Mouse (Mus musculus) testis, postnatal 10 days (tissue): ENCODE data around the gene Erc2.

Experiments
- DNase-seq: peaks from one replicate; pipeline ENCODE4 v3.0.0; 2021; ENCODE audit warnings: low spot score

Gene Erc2

DNA sequence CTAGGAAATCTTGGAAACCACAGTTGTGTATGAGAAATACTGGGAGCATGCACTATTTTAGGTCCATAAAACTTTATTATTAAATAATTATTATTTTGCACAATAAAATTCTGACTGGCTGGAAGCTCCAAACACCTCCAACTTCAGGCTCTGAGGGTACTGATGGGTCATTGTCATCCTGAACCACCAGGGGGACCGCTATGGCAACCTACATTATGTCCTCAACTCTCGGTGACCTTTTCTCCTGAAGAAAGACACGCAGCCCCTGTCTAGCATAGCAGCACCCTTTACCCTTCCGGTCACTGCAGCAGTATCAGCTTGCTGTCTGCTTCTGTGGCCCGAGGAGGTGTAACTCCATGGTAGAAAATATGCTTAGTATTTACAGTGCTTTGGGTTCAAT lies 679.0 kb downstream of the Erc2 start:
- DNase-seq = no peak

DNA sequence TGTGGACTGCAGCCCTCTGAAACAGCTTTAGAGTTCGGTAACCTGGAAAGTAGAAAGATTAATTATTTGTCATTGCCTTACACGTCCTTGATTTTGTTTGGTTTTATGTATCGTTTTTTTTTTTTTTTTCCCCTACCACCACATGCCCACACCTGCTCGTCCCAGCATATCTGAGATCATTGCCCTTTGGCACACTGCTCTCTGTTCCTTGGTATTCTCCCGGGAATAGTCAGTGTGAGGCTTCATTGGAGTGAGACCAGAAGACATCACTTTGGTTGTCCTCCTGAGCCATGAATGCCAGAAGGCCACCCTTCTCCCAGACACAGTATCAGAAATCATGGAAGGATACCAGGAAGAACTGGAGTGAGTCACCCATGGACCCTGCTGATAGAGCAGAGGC lies 681.9 kb downstream of the Erc2 start:
- no peak for DNase-seq

DNA sequence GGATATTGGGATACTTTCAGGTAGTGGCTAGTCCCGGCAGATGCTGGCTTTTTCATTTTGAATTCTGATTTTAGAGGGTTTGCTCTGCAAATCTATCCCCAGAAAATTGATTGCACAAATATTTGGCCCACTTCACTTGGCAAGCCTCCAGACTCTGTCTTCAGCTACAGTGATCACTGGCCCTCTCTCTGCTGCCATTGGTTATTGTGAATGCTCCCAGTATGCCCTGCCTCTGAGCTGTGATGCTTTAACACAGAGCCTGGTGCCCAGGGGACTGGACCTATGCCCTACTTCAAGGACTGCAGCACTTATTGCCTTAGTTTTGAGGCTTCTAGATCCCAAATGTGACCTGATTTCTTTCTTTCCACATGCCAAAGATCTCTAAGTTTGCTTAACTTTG lies 686.4 kb downstream of the Erc2 start:
- DNase-seq = no peak

DNA sequence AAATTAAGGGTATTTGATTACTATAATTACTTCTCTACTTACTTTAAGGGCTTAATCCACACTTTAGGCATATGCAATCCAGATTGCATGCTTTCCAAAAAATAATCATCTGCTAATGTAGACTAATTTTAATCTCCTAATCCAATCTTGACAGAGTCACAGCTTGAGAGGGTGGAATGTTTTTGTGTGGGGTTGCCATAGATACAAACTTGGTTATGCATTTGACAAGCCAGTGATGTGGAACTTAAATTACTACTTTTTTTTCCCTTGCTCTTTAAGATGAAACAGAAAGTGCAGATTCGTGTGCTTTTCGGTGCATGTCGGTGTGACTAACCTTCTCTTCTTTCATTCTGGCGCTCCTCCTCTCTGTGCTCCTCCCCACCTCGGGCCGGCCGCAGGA lies 694.6 kb downstream of the Erc2 start:
- DNase-seq = no peak

DNA sequence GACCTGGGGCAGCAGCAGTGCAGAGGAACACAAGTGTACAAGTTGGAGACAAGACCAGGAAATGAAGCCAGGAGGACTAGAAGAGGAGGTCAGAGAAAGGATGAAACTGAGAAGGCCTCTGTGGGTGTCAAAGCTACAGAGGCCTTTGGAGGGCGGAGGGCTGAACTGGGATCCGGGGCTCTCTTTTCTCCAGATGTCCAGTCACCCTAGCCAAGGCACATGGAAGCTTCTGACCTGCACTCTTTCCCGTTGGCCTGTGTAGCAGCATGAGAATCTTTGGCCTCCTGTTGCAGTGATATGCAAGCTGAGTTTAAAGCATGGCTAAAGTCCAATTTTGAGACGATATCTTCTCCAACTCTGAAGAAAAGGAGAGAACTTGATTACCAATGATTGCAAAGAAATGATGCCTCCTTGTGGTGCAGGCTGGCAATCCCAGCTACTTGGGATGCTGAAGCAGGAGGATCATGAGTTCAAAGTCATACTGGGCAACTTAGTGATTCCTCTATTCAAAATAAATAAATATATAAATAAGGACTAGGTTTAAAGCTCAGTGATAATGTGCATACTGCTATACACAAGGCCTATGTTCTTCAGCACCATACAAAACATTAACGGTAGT lies 699.8 kb downstream of the Erc2 start:
- DNase-seq = no peak

DNA sequence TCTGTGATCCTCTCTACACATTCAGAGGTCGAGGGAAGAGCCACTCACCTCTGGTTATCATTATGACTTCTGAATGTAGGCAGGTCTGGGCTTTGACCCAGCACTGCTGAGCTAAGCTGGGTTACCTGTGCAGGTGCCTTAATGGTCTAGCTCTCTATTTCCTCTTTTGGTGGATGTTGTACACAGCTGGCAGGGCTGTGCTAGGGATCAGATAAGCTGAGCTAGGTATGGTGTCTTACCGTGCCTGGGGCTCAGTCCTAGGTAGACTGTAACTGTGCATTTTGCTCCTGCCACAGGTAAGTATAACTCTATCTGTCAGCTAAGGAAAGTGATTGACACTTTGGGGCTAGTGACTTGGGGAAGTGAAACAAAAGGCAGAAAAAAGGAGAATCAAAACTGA lies 701.0 kb downstream of the Erc2 start:
- DNase-seq = no peak

DNA sequence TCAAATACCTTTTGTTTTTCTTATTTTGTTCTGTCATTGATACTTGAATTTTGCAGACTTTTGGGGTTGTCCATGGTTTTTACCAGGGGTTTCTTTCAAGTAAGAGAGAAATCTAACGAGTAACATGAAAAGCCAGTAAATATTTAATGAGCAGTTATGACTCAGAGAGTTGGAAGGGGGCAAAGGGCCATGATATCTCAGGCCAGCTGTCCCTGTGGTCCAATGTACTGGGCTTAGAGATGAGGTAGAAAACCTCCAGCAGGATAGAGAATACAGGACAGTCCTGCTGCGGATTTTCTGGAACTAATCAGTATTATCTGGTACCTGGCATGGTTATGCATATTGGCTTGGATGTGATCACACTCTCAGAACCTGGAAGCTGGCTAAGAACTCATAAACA lies 701.5 kb downstream of the Erc2 start:
- DNase-seq = no peak

DNA sequence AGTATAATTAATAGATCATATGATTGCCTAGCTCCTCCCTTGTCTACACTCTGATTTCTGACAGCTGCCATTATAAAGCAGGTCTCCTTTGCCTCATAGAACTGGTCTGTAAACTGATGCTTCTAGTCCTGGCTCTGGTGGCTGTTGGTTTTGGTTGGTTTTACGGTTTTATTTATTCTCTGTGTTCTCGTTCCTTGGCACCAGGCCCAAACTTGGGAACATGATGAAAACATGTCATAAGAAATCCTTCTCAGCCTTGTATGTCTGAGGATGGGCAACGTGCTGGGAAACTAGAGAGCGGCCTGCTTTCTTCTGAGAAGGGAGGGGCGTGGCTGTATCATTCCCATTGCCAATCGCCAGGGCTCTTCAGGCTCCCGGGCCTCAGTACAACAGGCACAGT lies 704.2 kb downstream of the Erc2 start:
- DNase-seq = peak; percentile 55

DNA sequence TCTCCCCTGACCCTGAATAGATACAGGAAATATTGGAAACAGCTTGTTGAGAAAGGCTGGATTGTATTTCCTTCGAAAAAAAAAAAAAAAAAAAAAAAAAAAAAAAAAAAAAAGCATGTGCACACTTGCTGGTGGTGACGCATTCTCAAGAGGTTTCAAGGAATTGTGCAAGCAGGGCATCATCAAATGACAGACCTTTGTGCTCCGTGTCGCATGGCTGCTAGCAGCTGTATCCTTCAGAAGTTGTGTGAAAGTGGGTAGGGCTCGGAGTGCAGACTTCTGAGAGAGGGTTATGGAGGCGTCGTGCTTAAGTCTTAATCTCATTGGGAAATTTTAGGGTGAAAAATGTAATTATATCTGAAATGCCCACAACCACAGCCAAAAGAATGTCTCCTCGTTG lies 706.3 kb downstream of the Erc2 start:
- DNase-seq = no peak

DNA sequence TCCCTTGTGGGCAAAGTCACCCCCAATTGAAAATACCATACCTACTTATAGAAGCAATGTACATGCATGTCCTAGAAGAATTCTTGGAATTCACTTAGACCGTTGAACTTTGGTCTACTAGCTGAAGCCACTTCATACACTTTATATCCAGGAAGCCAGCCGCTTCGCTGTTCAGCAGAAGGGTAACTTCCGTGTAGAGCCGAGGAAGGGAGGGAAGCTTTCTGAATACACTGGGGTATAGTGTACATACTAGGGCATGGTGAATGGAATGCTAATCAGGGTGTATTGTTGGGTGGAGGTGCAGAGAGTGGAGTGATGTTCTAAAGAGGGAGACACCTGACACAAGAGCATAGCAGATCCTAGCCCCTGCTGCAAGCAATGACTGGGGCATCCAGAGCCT lies 708.9 kb downstream of the Erc2 start:
- DNase-seq = no peak

DNA sequence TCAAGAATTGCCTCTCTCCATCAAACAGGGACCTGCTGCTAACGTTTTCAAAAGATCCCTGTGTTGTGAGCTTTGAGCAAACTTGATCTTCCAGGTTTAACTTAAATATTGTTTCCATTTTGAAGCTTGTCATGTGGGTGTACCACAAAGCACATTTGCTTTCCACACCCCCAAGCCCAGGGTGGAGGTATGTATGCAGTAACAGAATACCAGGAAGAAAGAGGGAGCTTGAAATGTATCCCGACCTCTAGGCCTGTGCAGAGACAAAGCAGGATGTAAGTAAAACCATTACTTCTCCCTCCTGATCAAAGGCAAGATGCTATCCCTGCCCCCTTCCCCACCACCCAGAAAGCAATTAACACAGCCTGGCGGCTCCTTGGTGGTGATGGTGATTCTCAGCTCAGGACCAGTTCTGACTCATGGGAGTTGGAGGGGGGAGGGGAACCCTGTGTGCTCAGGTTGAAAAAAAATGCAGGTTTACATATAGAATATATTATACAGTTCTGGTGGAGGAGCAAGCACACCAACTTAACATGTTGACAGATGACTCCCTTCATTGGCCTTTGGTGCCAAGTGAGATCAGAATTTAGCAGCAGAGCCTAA lies 710.2 kb downstream of the Erc2 start:
- no peak for DNase-seq

DNA sequence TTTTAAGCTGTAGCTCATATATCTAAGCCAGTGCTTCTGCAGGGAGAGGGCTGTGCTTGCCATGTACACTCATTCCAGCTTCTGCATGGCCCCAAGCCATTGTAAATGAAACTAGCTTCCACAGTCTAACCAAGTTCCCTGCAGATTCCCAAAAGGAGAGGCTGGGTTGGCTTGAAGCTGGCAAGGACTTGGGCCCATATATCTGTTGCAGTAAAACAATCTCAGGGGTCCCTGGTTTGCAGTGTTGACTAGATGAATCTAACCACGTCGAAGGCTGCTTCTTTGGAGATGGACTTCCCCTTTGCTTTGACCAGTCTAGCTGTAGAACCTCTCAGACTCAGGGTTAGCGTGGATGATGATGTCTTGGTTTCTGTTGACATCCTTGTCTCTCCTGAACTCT lies 716.9 kb downstream of the Erc2 start:
- DNase-seq = no peak

DNA sequence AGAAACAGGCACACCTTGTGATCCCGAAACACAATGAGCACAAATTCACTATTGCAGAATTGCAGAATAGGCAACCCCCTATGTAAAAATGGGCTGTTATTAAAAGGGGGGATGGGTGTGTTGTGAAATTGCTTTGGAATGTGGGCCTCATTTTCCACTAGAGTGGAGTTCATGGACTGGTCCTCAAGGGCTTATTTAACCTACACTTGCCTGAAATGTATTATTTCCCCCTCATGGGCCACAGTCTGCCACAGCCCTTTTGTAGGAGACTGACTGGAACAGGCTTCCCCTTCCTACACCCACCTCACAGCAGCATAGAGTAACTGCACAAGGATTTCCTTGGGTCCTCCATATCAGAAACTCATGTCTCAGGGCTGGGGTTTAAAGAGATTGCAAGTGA lies 726.9 kb downstream of the Erc2 start:
- no peak for DNase-seq

DNA sequence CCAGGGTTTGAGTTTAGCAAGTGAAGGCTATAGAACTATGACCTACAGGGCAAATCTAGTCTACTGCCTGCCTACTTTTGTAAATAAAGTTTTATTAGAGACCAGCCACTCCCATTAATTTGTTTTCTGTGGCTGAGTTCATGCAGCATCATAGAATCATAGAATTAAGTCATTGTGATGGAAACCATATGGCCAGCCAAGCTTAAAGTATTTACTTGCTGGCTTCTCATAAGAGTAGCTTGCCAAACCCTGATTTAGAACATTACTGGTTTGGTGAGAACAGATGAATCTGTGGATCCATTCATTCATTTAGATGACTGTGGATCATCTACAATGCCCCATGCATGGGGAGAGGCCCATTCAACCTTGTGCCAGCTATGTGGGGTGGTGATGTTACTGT lies 733.8 kb downstream of the Erc2 start:
- DNase-seq = no peak

DNA sequence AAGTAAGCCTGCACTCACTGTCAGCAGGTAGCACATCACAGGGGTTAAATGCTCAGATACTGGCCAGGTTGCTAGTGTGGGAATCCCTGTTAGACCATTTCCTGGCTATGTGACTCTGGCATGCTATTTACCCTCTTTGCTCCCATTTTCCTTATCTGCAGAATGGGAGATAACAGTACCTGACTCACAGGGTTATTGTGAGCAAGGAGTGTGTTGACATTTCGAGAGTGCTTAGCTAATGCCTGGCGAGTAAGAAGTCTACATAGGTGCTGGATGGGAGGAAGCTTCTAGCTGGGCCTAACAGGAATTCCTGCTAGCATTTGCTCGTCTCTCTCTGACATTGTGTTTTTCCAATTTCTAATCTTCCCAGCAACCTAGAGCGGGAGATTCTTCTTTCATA lies 737.3 kb downstream of the Erc2 start:
- no peak for DNase-seq

DNA sequence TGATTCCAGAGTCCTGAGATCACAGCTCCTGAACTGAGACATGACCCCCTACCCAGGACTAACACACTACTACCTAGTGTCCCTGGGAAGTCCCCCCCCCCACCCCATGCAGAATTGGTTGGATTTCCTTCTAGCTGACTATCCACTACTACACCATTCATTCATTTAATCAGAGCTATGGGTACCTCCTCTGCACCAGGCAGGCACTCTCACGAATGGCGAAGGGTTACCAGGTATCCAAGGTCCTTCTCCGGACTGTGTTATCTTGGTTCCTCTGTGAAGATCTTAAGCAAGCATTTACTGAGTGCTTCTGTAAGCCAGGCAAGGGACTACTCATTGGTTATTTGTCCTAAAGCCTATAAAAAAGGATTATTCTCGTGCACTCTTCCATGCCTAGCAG lies 737.8 kb downstream of the Erc2 start:
- no peak for DNase-seq

DNA sequence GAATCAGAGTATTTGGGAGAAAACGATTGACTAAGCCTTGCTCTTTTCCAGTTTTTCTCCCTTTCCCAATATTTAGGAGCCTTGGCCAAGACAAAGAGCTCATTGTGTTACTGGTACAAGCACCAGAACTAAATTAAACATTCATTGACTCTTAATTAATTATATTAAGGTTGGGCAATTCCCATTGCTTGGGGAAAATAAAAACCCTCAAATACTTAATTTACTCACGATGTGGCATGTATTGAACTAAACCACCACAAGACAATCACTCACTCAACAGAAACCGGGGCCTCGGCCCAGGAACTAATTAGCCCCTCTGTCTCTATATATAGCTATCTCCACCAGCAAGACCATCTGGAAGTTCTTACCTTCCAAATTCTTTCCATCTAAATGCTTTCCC lies 740.1 kb downstream of the Erc2 start:
- no peak for DNase-seq

DNA sequence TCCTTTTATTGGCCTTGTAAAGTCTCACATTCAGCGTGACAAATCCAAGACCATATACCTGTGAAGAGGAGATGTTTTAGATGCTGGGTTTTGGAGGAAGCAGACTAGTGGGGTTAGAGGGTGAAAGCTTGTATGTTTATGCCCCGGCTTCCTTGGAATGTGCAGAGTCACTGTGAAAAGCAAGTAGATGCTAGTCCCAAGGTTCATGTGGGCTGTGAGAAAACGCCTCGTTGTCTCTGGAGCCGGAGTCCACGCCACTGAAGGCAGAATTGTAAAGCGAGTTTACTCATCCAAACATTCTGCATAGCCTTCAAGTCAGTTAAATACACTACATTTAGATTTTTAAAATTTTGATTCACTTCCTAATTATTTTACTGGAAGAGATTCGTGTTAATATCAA lies 748.5 kb downstream of the Erc2 start:
- DNase-seq = no peak

DNA sequence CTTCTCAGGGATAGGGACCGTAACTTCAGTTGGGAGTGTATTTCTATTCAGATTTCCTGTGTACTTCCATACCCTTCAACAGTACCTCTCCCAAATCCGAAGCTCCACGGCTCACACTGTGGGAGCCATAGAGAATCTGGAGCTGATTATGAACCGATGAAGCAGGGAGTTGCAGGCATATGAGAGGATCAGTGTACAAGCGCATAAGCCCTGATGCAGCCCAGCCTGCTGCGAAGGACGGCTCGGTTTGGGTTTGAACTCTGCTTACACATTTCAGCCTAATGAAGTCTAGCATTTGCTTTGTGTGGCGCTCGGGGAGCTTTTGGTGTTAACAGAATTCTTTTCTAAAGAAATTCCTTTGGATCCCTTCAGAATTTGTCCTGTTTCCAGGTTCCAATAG lies 749.4 kb downstream of the Erc2 start:
- DNase-seq = no peak

DNA sequence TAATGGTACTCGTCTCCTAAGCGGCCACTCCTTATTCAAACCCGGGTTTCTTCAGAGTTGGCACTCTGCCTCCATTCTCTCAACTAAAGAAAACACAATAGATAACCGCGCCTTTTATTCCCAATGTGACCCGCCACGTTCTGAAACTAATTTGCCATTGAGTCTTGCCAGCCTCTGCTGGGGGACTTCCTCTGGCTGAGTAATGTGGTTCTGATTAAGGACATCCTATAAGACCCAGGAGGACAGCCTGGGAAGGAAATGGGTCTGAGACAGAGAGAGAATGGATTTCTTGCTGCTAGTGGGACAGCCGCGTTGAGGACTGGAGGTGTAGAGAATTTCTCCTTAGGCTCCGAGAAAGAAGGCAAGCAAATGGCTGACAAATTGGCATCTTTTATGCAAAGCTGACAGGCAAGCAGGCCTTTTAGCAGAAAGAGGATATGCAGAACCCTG lies 753.4 kb downstream of the Erc2 start:
- DNase-seq = no peak

DNA sequence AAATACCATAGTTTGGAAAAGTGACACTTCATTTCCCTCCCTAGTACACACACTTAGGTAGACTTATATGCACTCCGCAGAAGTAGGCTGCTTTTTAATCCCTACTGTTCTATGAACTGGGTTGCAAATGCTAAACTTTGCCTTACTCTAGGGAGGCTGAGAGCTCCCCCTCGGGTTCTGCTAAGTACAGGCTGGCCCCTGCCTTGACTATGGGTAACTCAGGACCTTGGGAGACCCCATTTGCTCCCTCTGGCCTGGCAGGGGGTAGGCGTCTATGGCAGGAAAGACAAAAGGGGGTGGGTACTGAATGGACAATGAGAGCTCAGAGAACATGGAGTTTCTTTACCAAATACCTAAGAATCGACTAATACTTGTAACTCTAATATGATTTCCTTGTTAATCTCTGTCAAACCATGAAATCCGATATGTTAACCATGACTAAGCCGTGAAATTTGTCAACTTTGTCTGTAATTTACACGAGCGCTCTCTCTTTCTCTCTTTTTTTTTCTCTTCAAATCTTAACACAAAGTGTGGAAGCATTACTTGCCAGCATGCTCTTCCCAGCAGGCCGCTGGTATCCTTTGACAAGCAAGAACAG lies 754.1 kb downstream of the Erc2 start:
- DNase-seq = no peak

DNA sequence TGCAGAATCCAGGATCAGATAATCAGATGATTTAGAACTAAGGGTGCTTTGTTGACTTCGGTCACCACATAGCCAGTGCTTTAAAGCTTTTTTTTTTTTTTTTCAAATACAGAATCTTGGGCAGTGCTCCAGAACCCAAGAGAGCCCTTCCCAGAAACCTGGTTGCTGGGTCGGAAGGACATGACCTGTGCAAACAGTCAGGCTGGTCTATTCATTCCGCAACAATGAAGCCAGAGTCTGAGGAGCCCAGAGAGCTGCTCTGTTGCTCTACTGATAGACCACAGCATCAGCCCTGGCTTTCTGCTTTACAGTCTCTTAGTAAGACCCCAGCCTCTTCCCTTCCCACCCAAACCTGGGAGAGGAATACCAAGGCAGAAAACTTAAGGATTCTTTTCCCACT lies 755.3 kb downstream of the Erc2 start:
- DNase-seq = no peak

DNA sequence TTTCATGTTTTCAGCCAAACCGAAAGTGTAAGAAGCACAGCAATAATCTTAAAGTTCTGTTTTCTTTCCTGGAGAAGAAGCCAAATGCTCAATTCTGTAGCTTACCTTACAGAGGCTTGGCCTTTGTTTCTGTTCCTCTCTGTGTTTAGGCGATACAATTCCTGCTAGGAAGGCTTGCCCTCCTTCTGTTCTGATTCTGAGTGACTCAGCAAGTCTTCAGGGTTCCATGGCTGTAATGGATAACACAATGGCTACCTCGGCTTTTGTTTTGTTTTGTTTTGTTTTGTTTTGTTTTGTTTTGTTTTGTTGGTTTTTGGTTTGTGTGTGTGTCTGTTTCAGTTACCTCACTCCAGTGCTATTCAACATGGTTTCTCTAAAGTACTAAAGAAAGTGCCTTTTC lies 757.9 kb downstream of the Erc2 start:
- DNase-seq = no peak
